Mouse (Mus musculus): ENCODE data around the gene Lgr5. TPM values are rescaled to one million over a fixed set of nuclear protein-coding genes. Genes with fewer than 3 reads are reported as not detected.

Gene Lgr5
- total RNA-seq, 2 experiments from 2014 or later = 18.5 to 29.2 TPM

DNA sequence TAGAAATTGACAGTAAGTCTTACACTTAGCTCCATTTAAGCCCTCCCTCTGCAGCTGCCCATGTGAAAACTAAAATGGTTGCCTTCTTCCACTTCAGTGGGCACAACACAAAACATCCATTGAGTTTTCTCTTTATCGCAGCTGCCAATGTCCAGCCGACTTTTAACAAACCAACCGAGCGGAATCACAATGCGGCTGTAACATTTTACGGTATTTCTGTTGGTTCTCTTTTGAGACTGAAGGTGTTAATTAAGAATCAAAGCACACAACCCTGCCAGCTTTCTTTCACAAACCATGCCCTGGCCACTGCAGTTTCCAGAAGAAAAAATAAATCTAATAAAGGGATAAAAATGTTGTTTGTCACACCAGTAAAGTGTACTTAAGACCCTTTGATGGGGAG is 16.3 kb downstream of the Lgr5 start:
- DNase-seq (ENCODE audit: low spot score in 2 of 2) = no peak

DNA sequence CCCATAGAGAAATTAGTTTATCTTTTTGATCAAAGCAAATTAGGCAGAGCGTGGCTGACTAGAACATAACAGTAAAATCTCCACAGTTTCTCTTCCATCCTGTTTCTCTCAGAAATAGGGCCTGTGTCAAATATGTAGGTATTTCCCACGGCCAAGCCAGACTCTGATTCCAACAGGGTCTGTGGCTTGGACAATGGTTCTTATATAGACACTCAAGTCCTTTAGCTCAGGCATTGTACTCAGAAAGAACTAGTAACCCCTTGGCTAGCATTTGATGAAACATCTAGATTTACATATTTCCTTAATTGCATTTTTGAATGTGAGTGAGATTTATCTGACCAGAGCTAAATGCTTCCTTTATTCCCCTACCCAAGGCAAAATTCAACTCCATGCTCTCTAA is 17.0 kb downstream of the Lgr5 start:
- no peak for DNase-seq (ENCODE audit: low spot score in 2 of 2)

DNA sequence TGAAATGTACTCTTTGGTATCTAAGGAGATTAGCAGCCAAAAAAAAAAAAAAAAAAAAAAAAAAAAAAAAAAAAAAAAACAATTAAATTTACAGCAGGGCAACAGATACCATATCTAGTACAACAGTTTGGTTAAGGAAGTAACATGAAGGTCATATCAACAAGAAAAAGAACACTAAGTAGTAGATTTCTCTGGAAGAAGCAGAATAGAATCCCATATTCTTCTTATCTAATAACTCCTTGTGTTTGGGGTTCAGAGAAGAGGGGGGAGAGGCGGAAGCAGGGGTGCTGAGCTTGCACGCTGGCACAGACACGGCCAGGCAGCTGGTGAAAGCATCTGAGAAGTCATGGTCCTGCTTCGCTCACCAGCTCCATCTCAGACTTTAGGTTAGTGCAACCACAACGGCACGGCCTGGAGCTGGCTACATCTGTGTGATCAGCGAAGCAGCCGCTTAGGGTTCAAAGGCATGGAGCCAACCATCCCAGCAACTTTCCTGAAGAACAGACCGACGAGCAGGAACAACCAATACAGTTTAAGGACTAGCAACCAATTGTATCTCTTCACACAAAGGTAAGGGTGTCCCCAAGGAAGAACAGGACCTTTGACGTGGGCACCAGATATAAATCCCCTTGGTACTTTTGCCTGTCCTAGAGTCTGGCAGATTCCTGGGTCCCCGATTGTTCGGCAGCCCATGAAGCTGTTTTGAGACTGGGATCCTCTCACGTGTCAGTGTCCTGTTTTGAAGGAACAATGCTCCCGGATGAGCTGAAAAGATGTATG is 17.7 kb downstream of the Lgr5 start, which contains the start of gene A930009A15Rik:
A930009A15Rik (plus strand) TSS at position 275 of the 780 bp plus-strand sequence.
- no peak for DNase-seq (ENCODE audit: low spot score in 2 of 2)

DNA sequence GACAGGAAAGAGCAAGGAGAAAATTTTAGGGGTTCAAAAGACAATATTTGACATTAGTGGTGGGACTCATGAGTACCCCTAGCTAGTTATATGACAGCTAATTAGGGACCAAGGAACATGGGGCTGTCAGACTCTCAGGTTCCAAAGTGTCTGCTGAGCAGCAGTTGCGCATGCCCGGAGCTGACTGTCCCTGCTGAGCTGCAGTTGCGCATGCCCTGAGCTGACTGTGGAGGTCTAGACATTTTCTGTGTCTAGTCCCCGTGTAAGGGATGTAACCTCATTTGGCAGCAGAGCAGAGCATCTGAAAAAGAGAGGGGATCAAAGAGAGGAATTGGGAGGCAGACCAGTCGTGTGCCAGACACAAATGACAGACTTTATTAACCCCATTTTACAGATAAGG is 23.6 kb downstream of the Lgr5 start:
- DNase-seq (ENCODE audit: low spot score in 2 of 2) = no peak

DNA sequence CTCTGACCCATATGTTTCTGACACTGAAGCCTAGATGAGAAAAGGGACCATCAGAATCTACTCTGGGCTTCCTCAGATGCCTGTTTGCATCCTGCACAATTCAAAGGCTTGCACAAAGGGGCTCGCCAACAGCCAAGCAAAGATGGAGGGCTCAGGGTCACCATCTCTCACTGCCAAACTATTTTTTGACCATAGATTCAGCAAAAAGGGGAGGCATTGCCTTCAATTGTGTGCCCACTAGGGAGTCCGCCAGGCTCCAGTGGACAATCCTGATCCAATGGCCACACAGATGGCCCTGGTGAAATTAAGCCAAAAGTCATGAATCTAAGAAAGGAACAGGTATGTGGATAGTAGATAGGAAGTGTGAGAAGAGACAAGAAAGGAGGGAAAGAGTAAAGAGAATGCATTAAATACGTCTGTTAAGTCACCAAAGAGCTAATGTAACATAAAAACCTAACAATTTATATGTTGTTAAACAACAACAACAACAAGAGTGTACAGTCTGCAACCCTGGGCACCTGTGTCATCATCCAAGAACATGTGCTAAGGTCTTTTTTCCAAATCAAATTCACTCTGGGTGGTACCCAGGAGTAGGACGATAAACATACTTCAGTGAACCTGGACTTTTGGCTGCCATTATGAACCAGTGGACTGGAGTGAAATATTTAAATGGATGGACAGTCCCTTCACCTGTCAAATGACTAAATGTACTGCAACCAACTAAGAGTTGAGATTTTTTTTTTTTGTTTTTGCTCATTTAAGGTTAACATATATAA is 24.5 kb downstream of the Lgr5 start:
- DNase-seq (ENCODE audit: low spot score in 2 of 2) = no peak

DNA sequence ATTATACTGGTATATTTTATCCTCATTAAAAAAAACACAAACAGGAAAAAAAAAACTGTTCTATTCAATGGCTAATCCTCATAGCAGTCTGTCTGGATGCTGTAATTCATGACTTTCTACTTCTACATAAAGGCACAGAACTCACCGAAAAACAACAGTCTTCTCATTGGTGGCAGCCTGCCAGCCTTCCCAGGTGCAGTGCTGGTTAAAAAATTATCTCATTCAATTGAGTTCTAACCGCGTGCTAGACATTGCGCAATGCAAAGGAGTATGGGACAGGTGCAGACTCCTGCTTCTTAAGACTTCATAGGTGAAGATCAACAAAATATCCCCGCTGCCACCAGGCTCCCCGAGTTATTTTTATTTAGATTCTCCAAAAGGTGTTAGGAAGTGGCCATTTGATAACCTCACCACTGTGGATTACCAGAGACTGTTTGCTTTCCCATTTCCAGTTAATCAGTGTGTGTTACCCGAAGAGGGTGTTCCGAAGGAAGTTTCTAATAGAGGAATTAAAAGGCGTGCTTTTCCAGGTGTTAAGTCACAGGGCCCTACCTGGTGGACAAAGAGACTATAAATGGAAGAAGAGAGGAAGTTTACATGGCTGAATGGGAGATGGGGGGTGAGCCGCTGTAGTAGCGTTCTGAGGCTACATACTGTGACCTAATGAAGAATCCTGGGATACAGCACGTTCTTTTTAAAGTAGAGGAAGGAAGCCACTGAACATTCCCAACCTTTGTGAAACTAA is 26.3 kb downstream of the Lgr5 start:
- no peak for DNase-seq (ENCODE audit: low spot score in 2 of 2)

DNA sequence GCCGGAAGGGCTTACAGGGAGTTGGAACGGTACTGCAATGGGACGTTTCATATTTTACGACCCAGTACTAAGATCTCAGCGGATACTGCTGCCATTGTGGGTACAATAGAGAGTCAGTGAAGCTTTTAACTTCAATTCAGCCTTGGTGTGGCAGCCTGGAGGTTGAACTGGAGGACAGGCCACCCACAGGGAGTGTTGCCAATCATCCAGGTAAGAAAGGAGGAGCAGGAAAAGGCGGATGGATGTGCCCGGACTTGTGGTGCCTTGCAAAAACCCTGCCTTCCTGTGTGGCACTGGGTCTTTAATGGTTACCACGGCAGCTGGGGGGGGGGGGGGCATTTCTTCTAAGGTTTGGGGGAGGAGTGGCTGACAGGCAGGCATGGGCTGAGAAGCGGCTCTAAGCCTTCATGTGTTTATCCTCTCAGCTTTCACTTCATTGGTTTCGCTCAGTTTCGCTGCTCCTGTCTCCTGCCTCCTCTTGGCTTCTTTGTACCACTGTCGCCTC is 30.8 kb downstream of the Lgr5 start:
- DNase-seq (ENCODE audit: low spot score in 2 of 2) = no peak

DNA sequence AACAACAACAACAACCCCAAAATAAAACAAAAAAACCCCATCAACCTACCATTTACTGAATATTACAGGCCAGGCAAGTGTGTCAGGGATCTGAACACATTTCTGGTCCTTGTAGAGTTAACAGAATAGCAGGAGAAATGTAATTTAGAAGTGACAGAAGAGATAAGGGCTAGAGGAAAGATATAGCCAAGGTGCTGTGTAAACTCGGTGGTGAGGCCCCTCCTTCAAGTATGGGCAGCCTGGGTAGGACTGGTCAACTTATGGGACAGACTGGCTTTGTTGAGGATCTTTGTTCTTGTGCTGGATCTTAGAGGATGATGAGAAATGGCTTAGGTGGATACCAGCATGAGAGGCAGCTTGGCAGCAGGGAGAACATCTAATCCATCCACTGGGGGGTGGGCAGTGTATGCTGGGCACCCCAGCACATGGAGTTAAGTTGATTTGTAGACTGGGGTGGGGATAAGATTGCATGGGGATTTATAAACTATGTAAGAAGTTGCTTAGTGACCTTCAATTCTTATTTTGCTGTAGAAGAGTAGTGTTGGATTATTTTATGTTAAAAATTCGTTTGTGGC is 32.3 kb downstream of the Lgr5 start:
- no peak for DNase-seq (ENCODE audit: low spot score in 2 of 2)

DNA sequence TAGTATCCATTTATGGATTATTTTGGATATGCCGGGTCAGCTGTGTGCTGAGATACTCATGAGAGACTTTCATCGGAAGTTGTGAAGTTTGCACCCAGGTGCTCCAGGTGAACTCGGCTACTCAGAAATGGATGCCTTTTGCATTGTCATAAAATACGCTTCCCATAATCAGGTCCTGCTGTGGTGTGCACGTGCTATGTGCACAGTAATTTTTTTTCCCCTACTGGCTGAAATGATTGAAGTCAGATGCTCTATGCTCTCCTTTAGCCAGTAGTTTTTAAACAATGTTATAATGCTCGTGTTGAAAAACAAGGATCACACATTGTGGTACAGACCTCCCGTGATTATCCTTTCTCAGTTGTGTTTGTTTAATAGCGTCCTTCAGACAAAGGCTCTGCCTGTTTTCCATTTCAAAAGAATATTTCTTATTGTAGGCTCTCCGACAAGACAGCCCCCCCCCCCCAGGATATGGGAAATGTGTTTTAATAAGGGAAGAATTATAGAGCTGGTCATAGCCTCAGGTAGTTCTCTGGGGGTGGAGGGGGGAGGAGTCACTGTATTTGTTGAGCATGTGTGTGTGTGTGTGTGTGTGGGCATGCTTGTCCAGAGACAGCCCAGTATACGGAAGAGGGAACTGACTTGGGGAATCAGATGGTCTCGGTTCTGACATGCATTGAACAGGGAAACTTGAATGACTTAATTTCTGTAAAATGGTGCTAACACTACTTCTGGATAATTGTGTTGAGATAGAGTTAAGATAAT is 34.0 kb downstream of the Lgr5 start:
- no peak for DNase-seq (ENCODE audit: low spot score in 2 of 2)

DNA sequence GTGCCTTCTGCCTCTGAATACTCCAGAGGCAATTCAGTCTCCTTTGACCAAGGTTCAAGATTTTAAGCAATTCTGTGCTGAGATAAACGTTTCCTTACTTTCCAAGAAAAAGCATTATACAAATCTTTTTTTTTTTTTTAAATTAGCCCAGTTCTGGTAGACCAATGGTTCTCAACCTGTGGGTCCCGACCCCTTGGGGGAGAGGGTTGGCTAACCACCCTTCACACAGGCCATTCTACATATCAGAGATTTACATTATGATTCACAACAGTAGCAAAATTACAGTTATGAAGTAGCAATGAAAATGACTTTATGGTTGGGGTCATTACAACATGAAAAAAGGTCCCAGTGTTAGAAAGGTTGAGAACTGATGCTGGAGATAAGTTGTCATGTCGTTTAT is 36.5 kb downstream of the Lgr5 start:
- no peak for DNase-seq (ENCODE audit: low spot score in 2 of 2)

DNA sequence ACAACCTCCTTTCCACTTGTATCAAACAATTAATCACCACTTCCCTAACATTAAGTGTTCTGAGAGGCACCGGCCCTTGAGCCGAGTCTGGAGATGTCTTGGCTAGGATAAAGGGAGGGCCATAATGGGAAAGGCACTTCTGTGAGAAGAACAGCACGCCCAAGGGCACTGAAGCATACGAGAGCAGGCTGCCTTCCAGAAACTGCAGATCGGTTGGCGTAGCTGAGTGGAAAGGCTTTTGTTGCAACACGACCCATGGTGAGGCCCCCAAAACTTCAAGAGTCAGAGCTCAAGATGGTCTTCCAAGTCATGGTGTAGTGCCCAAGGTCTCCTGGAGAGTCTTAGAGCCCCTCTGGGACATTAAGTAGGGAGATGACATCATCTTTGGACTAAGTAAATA is 37.3 kb downstream of the Lgr5 start:
- no peak for DNase-seq (ENCODE audit: low spot score in 2 of 2)

DNA sequence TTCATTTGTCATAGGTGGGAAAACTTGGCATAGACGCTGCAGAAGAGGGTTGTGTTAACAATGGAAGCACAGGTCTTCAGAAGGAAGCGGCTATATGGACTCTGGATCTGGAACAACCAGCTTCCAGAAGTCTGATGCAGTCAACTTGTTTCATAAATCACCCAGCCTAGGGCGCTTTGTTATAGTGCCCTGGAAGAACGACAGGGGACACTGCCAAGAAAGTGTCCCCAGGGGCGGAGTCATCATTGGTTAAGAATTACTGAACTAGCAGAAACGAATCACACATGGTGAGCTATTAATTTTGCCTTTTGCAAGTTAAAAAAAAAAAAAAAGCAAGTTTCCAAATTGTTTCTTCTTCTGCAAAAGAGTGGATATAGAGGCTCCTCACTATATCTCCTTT is 44.7 kb downstream of the Lgr5 start:
- DNase-seq (ENCODE audit: low spot score in 2 of 2) = no peak

DNA sequence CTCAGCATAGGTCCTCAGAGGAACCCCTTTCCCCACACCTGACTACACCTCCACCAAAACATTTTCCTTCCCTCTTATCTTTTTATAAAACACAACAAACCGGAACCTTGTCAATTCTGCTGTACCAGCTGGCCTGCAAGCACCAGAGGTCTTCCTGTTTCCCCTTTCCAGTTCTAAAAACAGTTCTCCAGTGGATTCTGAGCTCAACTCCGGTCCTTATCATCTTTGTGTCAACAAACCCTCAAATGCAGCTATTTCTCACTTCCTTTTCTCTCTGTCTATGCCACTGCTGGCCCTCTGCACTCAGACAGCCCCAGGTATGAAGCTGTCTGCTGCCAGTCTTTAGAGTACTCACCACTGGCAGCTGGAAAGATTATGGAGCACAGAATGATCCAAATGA is 56.8 kb downstream of the Lgr5 start:
- no peak for DNase-seq (ENCODE audit: low spot score in 2 of 2)

DNA sequence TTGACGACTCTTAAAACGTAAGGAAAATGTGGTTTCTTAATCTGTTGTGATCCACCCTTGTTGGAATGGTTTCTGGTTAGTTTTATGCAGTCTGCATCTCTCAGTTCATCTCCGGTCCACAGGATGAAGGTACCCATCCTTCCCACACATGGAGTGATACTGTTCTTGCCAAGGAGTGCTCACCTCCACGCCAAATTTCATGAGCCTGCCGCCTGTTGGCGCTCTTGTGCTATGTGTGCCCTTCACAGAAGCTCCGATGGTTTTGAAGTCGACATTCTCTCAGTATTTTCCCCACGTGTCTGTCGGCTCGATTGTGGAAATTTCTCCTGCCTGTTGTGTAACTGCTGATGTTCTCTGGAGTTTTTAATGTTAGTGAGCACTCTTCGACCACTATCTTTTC is 57.8 kb downstream of the Lgr5 start:
- no peak for DNase-seq (ENCODE audit: low spot score in 2 of 2)

DNA sequence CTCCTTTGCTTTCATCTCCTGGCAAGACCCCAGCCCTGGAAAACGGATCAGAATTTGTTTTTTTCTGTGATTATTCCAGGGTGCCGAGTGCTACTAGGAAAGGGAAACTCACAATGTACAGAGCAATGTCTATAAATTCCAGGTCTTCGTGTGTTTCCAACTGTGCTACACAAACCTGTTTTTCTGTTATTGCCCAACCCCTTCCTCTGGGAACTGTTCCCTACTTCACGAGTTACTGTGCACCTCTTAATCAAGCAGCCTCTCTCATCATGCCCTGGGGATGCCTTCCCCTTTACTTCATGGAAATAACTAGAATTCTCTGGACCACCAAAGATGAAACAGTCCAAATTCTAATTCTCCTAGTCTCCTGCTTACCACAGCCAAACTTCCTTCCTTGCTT is 58.7 kb downstream of the Lgr5 start:
- DNase-seq (ENCODE audit: low spot score in 2 of 2) = no peak

DNA sequence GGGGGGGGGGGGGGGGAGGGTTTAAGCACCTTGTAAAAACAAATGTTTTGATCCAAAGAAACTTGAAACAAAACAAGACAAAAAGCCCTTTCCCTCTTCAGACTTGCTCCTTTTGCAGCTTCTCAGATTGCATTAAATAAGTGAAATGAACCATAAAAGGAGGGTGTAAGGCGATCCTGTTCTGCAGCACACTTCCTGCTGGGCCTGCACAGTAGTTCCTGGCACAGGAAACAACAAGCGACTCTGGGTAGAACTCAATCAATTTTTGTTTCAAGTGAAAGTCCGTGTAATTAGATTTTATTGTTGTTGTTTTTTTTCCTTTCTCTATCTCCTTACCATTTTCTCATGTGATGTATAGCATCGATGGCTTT is 66.5 kb downstream of the Lgr5 start:
- DNase-seq (ENCODE audit: low spot score in 2 of 2) = no peak

DNA sequence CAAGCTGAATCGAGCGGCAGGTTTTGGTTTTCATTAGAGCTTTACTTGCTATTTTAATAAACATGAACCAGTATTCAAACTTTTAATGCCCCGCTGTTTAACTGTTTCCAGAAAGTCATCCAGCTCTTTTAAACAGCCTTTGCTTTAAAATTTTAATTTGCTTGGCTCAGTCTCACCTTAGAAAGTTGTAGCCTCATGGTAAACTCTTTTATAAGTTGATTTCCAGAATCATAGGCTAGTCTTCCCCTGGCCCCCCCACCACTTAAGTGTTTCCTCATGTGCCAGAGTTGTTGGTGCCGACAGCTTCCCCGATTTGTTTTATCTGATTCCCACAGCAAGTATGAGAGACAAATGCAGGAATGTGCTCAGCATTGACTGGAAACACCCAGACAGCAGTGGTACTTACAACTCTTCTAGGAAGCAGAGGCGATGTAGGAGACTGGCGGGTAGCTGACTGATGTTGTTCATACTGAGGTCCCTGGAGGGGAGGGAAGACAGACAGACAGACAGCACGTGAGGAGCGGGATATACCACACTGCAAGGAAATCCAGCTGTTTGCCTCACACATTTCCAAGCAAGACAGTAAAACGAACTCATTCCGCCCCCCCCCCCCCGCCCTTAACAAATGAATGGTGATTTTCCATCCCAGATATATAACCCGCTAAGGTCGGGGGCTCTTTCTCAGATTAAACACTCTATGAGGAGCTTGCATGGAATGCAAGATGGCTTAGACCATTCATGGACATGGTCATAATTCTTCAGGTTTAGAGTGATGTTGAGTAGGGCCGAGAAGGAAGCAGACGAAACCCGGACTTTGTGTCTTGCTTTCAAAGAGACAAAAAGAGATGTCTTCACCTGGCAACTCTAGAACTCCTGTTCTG is 67.1 kb downstream of the Lgr5 start:
- DNase-seq (ENCODE audit: low spot score in 2 of 2) = no peak

DNA sequence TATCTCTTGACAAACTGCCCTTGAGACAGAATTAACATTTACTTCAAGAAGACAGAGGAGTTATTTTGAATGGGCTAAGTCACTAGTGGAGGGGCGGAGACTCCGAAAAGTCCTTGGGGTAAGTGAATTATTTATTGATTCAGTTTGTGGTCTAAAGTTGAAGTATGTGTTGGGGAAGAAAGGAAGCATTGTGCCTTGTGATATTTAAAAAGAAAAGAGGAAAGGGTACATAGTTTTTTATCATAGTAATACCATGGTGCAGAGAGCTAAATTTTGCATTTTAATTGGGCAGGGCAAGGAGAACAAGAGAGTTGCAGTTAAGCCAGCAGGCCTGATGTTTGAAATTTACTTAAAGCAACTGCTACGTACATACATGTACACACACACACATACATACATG is 68.7 kb downstream of the Lgr5 start:
- no peak for DNase-seq (ENCODE audit: low spot score in 2 of 2)

DNA sequence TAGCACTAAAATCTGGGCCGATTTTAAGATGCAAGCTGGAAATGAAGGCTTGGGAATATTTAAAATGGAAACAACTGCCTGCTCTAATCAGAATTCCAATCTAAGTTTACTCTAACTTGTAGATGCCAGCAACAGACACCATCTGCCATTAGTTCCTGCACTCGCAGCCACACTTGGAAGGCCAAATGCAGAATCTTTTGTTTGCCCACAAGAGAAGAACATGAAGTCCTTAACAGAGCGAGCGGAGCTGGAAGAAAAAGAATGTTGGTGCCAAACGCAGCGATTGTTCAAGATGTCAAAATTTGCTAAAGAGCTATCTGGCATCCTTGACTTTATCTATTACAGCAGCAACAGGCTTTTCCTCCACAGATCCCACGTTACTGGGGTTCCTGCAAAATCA is 72.1 kb downstream of the Lgr5 start:
- no peak for DNase-seq (ENCODE audit: low spot score in 2 of 2)

DNA sequence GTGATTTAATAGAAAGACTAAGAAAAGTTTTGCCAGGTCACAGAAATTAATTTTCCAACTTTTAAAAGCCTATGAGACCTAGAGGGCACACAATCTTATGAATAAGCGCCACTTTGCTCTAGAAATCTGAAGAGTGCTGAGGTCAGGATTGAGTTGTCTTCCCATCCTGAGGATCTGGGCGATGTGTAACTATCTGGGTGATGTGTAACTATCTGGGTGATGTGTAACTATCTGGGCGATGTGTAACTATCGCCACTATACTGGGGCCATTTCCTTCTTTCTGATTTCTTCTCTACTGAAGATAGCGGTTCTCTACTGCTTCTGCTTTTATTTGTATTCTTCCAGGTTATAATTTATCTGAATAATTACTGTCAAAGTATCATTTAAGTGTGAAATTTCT is 76.6 kb downstream of the Lgr5 start:
- no peak for DNase-seq (ENCODE audit: low spot score in 2 of 2)
